Mouse (Mus musculus) kidney, adult 8-10 months (tissue): Measurements from ENCODE around the gene Sohlh2.

ENCODE experiments used
- DNase-seq, 2 experiments: peaks; one replicate each; pipeline ENCODE4 v3.0.0; 2022

Sohlh2 gene

DNA sequence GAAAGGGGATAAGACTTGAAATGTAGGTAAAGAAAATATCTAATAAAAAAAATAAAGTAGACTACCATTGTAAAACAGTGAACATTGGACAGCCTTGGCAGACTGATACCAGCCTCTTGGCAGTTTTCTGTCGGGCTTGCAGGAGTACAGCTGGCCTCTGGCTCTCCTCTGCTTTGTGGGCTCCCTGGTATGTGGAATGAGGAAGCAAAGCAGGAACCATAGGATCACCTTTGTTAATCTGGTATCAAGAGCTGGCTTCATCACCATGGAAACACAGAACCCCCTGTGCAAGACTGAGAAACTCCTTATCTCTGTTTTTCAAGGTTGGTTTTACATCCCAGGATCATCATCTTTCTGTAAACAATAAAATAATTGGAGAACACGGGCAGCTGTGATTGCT, 30.4 kb downstream of the Sohlh2 start:
- no peak for DNase-seq

DNA sequence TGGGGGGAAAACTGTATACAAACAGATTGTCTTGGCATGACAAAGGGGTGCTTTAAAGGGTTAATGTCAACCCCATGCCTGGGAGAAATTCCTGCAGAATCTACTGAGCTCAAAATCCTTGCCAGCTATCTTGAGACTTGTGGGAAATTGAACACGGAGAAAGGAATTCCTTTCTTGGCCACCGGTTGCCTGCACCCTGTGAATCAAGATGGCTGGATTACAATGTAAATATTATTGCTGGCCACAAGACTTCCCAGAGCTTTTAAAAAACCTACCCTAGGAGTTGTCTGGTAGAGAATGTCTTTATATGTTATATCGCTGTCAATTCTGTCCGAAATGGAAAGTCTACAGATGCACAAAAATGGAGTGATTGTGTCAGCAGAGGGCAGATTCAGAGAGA, 32.0 kb downstream of the Sohlh2 start:
- no peak for DNase-seq

DNA sequence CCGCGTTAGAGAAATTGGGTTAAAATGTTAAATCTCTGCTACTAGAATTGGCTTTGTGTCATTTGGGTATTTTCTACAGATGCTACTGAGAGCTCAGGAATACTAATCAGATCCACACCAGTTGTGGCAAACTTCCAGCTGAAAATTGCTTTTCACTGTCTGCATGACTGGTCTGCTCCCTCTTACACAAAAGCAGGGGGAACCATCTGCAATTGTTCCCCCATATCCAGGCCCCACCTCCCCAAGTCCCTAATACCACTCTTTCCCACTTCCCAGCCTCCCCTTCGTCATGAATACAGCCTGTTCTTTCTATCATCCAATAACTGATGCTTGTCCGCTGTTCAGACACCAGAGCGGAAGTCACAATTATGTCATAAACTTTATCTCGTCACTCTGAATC, 32.6 kb downstream of the Sohlh2 start:
- DNase-seq, result no peak

DNA sequence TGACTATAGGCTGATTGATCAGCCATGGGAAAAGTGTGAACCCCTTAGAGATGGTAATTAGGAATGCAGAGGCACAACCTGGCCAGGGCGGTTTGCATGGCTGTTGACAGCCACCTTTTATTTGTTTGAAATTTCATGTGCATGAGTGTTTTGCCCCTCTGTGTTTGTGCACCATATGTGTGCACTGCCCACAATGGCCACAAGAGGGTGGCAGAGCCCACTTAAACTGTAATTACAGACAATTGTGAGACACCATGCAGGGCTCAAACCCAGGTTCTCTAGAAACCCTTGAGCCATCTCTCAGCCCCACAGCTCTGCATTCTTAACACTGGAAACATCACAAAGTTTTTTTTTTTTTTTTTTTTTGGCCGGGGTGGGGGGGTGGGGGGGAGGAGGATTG, 40.7 kb downstream of the Sohlh2 start:
- DNase-seq, result no peak

DNA sequence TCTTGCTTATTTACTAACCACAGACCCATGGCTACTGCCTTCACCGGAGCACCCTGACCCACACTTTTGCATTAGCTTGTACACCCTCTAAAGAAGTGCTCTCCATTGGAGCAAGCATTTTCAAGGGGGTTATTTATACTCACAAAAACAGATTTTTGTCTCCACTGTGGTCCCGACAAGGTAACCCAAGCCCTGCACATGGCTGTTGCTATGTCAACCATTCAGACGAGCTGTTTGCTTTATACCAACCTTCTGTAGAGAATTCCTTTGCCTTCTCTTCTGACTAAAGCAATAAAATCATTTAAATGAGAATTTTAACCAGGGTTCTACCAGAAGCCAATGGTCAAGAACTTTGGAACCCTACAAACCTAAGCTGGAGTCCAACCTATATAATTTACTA, 42.0 kb downstream of the Sohlh2 start:
- DNase-seq, result no peak

DNA sequence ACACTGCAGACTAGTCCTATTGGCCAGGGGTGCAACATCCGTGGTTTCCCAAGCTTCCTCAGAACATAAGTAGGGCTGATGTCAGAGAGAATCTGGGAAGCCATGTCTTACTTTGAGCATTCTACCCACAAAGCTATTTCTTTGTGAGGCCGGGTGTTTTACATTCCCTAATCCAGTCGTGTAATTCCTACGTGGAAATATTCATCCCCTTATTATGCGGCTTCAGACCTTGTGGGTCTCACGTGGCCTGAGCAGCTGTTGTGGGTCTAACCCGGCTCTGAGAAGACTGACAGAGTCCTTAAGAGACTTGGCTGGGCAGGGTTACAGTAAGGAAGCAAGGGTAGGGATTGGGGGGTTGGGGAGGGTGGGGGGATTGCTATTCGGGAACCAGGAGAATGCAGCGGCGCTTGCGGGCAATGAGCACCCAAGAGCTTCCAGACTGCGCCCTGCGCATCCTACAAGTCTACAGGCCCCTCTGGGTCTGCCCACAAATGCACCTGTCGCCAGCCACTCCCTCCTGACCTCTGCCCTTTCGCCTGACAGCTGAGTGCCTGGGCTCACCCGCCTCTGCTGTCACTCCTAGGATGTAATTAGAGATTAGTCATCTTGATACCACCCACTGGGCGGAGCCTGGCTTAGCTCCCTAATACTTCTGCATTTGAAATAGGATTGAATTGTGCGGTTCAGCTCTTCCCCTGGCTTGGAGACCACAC, 44.8 kb downstream of the Sohlh2 start:
- DNase-seq, result no peak

DNA sequence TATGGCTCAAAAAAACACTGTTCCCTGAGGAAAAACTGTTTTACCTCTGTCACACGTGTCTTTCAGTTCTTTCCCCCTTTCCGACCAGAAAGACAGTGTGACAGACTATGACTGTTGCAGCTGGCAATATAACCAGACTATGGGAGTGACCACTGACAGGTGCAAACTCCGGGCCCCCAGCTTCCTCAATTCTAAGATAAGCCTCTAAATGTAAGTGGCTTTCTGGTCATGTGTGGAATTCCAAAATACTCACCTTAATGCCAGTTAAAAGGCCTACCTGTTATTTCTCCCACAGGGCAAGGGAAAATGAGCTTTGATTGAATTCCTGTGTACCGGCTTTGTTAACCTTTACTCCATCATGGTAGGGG, 45.4 kb downstream of the Sohlh2 start:
- DNase-seq, result no peak

DNA sequence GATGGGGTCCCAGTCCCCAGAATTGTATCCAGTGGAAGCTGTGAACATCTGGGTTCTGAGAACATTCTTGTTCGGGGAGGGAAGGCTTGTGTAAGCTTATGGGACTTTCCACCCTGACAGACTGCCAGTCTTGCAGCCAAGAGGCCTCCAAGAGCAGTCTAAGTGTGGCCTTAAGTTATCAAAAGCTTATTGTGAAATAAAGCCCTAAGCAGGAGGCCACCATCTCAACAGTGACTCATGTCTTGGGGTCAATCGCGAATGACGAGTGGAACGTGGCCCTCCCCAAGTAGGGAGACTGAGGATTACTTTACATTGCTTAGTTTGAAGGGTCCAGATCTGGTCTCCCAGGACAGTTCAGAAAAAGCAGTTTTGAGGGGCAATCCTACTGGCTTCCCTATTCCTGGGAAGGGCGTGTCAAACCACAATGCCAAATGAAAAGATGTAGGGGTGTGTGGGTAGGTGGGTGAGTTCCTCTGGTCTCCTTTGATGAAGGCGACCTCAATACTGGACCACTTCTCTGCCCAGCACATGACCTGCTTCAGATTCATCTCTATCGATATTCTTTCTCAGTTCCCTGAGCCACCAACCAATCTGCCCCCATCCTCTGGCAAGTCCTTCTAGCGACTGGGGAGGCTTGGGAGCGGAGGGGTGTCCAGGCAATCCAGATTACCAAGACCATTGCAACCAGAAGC, 60.0 kb downstream of the Sohlh2 start, which contains the start of gene Dclk1:
Gene Dclk1, plus strand, starts transcription at position 635 of the 692 bp plus-strand sequence.
- DNase-seq, result no peak

DNA sequence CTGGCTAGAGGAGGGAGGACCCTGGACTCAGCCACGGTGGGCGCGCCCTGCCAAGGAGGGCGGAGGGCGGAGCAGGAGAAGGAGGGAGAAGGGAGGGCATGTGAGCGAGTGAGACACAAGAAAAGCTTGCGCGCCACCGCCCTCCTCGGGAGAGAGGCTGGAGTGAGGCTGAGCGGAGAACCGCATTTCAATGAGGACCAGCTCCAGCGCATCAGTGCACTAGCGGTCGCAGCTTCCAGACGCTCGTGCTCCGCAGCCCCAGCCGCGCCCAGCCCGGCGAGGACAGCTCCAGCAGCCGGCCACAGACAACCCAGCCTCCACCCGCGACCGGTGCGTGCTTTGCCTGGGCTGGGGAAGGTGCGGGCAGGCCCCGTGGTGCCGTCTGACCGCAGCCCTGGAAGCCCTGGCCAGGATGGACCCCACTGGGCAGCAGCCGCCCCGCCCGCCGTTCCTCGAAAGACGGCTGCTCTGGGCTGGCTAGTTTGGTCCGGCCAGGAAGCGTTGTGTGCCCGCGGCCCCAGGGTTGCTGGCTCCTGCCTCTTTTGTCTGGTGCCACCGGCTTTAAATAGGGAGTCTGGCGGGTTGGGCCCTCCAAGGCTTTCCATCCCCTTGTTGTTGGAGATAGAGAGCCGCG, 60.7 kb downstream of the Sohlh2 start:
- peak in 1 of 2 experiments; percentile 7 for DNase-seq

DNA sequence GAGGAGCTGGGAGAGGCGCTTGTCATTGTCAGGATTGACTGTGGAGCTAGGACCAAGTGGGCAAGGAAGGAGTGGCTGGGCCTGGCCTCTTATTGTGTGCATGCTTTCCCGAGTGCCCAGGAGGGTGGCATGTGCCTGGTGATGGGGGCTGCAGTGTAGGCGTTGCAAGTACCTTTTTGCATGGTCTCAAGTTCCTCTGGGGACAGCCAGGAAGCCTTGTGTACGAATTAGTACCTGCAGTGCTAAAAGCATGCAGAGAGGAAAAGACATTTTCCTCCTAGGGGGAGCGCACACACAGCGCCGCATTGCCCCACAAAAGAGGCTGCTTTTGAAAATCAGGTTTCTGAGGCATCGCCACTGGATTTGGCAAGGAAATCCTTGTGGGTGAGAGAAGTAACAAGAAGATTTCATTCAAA, 61.2 kb downstream of the Sohlh2 start:
- no peak for DNase-seq

DNA sequence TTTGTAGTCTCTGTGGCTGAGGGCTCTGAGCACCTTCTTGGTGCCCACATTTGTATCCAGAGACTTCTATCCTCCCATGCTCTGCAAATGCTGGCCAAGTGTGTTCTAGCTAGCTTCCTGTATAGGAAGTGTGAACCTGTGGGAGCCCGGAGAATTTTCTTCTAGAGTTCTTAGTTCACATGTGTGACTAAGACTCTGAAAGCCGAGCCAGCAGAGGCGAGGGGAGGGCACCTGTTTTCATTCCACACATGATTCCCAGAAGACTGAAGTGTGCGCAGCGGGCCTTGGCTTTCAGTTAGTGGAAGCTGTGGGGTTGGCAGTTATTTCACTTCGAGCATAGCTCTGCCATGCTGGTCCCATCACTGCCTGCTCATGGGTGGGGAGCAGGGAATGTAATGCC, 62.3 kb downstream of the Sohlh2 start:
- DNase-seq, result no peak

DNA sequence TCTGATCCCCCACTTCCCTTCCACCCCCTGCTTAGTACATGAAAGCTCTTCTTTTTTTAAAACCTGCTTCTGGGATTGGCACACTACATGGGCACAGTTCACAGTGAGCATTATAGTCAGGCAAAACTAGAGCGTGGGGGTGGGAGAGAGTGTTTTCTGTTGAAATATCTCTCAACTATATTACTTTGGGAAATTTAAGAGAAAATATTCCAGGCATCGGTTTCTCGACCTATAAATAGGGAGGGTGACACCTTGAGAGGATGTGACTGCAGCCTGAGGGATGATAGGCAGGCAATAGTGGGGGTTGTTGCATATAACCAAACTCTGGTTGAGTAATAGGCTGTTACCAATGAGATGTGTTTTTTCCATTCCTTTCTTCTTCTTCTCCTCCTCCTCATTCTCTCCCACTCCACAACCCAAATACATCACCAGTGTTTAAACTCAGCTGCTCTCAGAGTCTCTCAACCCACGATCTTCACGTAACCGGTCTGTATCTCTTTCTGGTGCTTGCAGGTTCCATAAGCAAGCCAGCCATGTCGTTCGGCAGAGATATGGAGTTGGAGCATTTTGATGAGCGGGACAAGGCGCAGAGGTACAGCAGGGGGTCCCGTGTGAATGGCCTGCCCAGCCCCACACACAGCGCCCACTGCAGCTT, 64.9 kb downstream of the Sohlh2 start:
- no peak for DNase-seq

DNA sequence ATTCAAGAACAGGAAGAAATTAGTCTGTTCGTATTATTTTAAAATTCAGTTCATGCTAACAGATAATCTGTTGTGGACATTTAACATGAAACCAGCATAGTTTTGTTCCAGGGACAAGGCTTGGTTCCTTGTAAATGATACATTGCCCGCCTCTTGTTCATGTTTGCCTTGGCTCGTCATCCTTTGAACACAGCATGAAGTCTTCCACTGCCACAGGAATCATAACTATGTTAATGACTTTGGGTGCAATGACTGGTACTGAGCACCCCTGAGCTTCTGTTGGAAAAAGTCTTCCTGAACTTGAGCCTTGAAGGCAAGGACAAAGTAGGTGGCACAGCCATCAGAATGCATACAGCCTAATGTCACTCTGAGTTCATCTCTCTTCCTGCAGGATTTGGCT, 66.2 kb downstream of the Sohlh2 start:
- no peak for DNase-seq

DNA sequence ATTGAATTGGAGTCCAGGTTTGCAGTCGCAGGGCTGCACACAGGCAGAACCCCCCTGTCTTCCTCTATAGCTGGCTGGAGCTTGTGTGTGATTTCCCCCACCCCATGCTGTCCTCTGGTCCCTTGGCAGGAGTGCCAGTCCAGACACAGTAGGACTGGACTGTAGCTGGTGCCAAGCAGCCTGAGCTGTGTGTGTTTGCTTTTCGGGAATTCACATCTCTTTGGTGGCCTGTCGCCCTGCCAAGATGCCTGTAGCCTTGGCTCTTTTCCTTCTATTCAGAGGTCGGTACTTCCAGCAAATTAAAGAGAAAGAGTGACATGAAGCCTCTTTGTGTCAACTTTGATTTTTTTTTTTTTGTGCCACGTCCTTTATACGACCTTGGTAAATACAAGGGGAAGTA, 66.7 kb downstream of the Sohlh2 start:
- peak in 1 of 2 experiments; percentile 11 for DNase-seq

DNA sequence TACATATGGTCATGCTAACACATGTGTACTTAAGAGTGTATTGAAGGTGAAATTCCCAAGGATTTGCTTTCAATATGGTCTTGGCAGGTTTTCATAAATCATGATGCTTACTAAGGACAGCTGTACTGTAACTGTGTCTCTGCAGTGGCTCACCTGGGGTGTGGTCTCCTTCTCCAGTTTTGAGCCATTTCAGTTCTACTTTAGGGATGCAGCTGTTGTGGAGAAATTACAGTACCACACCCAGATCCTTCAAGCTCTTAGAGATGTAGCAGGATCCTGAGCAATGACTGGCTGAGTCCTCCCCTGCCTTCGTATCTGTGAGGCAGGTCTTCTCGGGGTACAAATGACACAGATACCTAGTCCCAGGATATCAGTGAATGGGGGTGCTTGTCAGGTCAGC, 68.8 kb downstream of the Sohlh2 start:
- no peak for DNase-seq
